Mouse (Mus musculus): ENCODE results near the gene Dpp8. TPM values are rescaled to one million over a fixed set of nuclear protein-coding genes. Genes with fewer than 3 reads are reported as not detected.

Dpp8 gene
- polyA plus RNA-seq, 1 experiment = 83.7 TPM

- no peak overlapping the region for H3K27ac ChIP-seq (ENCODE audit: insufficient read depth, low read length)
- H3K4me1 ChIP-seq (ENCODE audit: control insufficient read depth, insufficient read depth, low read length) = no peaks in the 10 kb centered on the region
- no peak overlapping the region for H3K4me3 ChIP-seq (ENCODE audit: insufficient read depth, low read length)
- TF ChIP-seq CTCF (IDR thresholded peaks at IDR 0.05; ENCODE audit: extremely low read depth, insufficient read depth, low read length) = no peak
- TF ChIP-seq POLR2A (IDR thresholded peaks at IDR 0.05; ENCODE audit: extremely low read depth, insufficient read depth, low read length) = no peak
These were observed 85.3 kb downstream of the Dpp8 start for GRCm38 (mm10) chr9:65117516-65117915.

- H3K4me1 ChIP-seq (ENCODE audit: control insufficient read depth, insufficient read depth, low read length) = no peaks in the 10 kb centered on the region
- H3K4me3 ChIP-seq (ENCODE audit: insufficient read depth, low read length) = no peak overlapping the region
- no peak overlapping the region for H3K27ac ChIP-seq (ENCODE audit: insufficient read depth, low read length)
- TF ChIP-seq CTCF (IDR thresholded peaks at IDR 0.05; ENCODE audit: extremely low read depth, insufficient read depth, low read length) = peak; percentile 90
- TF ChIP-seq POLR2A (IDR thresholded peaks at IDR 0.05; ENCODE audit: extremely low read depth, insufficient read depth, low read length) = no peak
These were observed 88.7 kb downstream of the Dpp8 start for GRCm38 (mm10) chr9:65120935-65121334.

GRCm38 (mm10) chr9:65122545-65122944 is 90.3 kb downstream of the Dpp8 start:
- TF ChIP-seq CTCF (IDR thresholded peaks at IDR 0.05; ENCODE audit: extremely low read depth, insufficient read depth, low read length) (no peak), POLR2A (IDR thresholded peaks at IDR 0.05; ENCODE audit: extremely low read depth, insufficient read depth, low read length) (peak; percentile 59)
- Histone ChIP-seq H3K27ac (ENCODE audit: insufficient read depth, low read length) (no peak overlapping the region), H3K4me3 (ENCODE audit: insufficient read depth, low read length) (peak overlapping the region; percentile 30), H3K4me1 (ENCODE audit: control insufficient read depth, insufficient read depth, low read length) (no peaks in the 10 kb centered on the region)

- peak; percentile 21; the same call in 1 of the 2 replicates for TF ChIP-seq CTCF (IDR thresholded peaks at IDR 0.05; ENCODE audit: extremely low read depth, insufficient read depth, low read length)
- no peak for TF ChIP-seq POLR2A (IDR thresholded peaks at IDR 0.05; ENCODE audit: extremely low read depth, insufficient read depth, low read length)
- no peaks in the 10 kb centered on the region for H3K4me1 ChIP-seq (ENCODE audit: control insufficient read depth, insufficient read depth, low read length)
- H3K27ac ChIP-seq (ENCODE audit: insufficient read depth, low read length) = no peak overlapping the region
- H3K4me3 ChIP-seq (ENCODE audit: insufficient read depth, low read length) = no peak overlapping the region
These were observed 91.4 kb downstream of the Dpp8 start for GRCm38 (mm10) chr9:65123552-65124168.

GRCm38 (mm10) chr9:65128123-65128815 is 96.1 kb downstream of the Dpp8 start:
- TF ChIP-seq POLR2A (IDR thresholded peaks at IDR 0.05; ENCODE audit: extremely low read depth, insufficient read depth, low read length) (no peak), CTCF (IDR thresholded peaks at IDR 0.05; ENCODE audit: extremely low read depth, insufficient read depth, low read length) (no peak; the same call in 1 of the 2 replicates)
- H3K4me1 ChIP-seq (ENCODE audit: control insufficient read depth, insufficient read depth, low read length) = no peaks in the 10 kb centered on the region
- no peak overlapping the region for H3K27ac ChIP-seq (ENCODE audit: insufficient read depth, low read length)
- no peak overlapping the region for H3K4me3 ChIP-seq (ENCODE audit: insufficient read depth, low read length)

GRCm38 (mm10) chr9:65131717-65132116 is 99.5 kb downstream of the Dpp8 start:
- no peak overlapping the region for H3K4me3 ChIP-seq (ENCODE audit: insufficient read depth, low read length)
- no peaks in the 10 kb centered on the region for H3K4me1 ChIP-seq (ENCODE audit: control insufficient read depth, insufficient read depth, low read length)
- TF ChIP-seq CTCF (IDR thresholded peaks at IDR 0.05; ENCODE audit: extremely low read depth, insufficient read depth, low read length) = no peak
- no peak overlapping the region for H3K27ac ChIP-seq (ENCODE audit: insufficient read depth, low read length)

Other genes starting within 250 kb of the Dpp8 start
- 41.8 and 41.9 TPM in 2 replicates for gene Dennd4a, start 221.1 kb upstream of the Dpp8 start, polyA plus RNA-seq (2012; rRNA removed)
- gene Slc24a1, start 80.8 kb upstream of the Dpp8 start, polyA plus RNA-seq (2012; rRNA removed) = 0.04 and 0.06 TPM in 2 replicates
- 18.6 and 19.1 TPM in 2 replicates for gene Ints14, start 71.5 kb upstream of the Dpp8 start, polyA plus RNA-seq (2012; rRNA removed)
- 138 and 142 TPM in 2 replicates for gene Hacd3, start 10.7 kb upstream of the Dpp8 start, polyA plus RNA-seq (2012; rRNA removed)
- gene Igdcc4, start 69.1 kb downstream of the Dpp8 start, polyA plus RNA-seq (2012; rRNA removed) = 27.2 and 27.9 TPM in 2 replicates
- 1.3 and 2.0 TPM in 2 replicates for gene Igdcc3, start 108.8 kb downstream of the Dpp8 start, polyA plus RNA-seq (2012; rRNA removed)
- 4.1 and 4.2 TPM in 2 replicates for gene Parp16, start 162.9 kb downstream of the Dpp8 start, polyA plus RNA-seq (2012; rRNA removed)
- 0.02 and 0.04 TPM in 2 replicates for gene Cilp, start 232.8 kb downstream of the Dpp8 start, polyA plus RNA-seq (2012; rRNA removed)